Mouse (Mus musculus) thymus, adult 18-20 months (tissue): ENCODE results near the gene Them5.

ENCODE experiments used
- DNase-seq, 2 experiments: peaks; one replicate each; pipeline ENCODE4 v3.0.0; 2022; ENCODE audit warnings: mixed read lengths in 2 of 2

Them5 gene

DNA sequence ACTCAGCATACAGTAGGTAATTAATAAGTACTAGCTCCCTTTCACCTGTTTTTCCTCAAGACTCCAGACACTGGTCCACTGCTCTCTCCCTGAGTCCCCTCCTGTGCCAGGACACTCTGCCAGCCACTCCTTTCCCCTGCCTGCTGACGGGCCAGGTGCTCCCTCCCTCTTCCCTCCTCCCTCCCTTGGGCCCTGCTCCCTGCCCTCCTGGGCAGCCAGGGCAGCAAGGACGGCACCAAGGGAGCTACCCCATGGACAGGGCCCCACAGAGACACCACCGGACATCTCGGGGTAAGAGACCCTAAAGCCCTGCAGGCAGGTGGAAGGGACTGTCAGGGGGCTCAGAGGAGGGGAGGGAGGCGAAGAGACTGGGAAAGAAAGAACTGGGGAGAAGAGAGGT lies 30.7 kb downstream of the Them5 start, which contains the start of gene Rorc:
Gene Rorc, plus strand, starts transcription at position 154 of the 400 bp plus-strand sequence.
- DNase-seq: no peak

GRCm38 (mm10) chr3:94373090-94373489 lies 31.2 kb downstream of the Them5 start:
- peak in 1 of 2 experiments; percentile 27 for DNase-seq

DNA sequence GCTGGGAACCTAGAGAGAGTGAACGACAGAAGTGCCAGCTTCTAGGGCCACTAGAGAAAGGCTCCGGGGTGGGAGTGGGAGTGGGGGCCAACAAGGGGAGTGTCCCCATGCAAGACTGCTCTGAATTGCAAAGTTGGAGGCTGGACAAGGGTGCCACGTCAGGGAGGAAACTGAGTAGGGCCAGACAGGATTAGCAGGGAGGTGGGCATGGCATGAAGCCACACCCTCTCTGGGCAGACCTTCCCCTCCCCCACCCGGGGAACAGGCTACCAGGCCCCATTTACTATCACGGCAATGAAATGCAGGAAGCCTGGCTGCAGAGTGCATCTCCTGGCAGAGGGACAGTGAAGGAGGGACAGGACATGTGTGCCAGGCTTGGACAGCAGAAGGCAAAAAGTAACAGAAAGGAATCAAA lies 31.7 kb downstream of the Them5 start:
- peak in 1 of 2 experiments; percentile 34 for DNase-seq

DNA sequence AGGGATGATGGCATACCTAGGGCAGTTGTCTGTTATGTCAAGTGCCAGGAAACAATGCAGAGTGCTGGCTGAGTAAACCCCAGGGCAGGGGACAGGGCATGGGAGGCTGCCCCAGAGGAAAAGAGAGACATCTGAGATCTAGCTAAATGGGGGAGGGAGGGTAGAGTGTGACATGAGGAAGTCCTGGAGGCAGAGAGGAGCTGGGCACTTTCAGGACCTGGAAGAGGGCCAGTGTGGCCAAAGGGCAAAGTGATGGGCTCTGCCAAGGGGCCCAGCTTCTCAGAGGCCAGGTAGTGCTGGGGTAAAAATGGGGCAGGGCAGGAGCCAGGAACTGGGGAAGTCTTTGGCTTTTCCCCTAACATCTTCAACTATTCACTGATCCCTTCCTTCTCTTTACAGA lies 32.7 kb downstream of the Them5 start:
- peak in 1 of 2 experiments; percentile 8 for DNase-seq

- peak in 1 of 2 experiments; percentile 20 for DNase-seq
Measured at GRCm38 (mm10) chr3:94375146-94375545, 33.2 kb downstream of the Them5 start.

DNA sequence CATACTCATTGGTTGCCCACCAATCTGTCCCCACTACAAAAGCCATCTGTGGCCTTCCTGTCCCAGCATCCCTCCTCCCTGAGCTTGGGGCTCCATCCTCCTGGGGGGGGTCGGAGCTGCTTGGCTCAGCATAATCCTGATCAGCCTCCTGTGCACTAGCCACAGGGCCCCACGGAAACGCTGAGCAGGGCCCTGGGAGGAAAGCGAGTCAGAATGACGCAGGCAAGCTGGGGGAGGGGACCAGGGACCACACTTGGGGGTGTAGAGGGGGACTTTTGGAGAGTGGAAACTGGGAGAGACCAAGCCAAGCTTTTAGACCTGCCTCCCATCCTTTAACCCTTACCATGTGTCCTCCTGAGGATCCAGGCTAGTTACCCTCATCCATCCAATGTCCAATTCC lies 34.0 kb downstream of the Them5 start:
- DNase-seq: peak; percentile 64 to 77

GRCm38 (mm10) chr3:94377028-94377923 lies 35.4 kb downstream of the Them5 start:
- DNase-seq: peak; percentile 93 to 97

DNA sequence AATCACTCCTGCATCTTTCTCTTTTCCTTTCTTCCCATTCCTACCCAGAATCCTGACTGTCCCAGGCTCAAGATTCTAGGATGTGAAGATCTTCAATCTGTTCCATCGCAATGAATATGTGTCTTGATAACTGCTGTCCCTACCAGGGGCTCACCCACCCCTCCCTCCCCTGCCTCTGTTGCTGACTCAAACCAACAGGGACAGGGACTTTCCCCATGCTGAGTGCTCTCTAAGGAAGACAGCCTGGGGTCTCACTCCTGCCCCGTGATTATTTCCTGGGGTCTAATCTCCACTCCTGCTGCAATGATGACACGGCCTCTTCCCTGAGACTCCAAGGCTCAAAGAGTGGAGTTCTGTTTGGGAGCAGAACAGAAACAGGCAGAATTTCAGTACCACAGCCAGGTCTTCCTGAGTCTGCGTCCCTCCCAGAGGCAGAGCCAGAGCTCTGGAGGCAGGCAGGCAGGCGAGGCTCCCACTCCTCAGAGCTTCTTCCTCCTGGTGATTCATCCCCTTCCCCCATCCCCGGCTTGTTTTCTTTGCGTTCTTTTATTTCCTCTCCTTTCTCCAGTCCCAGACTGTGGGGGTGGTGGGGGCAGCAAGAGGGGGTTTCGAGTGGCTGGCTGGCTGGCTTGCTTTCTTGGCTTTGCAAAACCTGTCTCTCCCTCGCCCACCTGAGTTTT lies 38.1 kb downstream of the Them5 start:
- DNase-seq: no peak

DNA sequence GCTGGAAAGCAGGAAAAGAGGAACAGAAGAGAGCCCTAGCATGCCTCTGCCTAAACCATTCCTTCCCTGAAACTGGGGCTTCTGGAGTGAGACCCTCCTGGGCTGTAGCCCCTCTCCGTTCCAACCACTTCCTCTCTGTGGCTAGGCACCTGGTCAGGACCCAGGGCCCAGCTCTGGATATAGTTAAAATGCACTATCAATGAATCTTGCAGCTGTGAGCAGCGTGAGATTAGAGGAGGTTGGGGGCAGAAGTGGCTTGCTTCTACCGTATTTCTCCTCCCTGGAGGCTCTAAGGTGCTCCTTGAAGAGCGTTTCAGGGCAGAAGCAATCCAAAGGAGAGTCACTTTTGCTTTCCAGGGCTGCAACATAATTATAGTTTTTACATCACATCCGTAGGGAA lies 40.4 kb downstream of the Them5 start:
- peak in 1 of 2 experiments; percentile 70 for DNase-seq

DNA sequence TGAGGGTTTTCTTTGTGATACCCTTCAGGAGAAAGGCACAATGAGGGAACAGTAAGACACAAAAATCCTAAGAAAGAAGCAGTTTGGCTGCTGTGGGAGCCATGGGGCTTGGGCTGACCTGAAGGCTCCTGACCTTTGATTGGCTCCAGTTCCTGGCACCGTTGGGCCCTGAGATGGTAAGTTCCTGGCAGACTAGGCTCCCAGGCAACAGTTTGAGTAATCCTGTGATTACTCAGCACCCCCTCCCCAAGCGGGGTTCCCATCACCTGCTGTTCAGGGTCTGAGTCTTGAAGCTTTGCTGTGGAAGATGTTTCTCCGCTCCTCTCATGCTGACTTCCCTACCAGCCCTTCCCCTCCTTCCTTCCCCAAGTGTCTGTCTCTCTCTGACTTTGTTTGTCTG lies 41.6 kb downstream of the Them5 start:
- DNase-seq: no peak

DNA sequence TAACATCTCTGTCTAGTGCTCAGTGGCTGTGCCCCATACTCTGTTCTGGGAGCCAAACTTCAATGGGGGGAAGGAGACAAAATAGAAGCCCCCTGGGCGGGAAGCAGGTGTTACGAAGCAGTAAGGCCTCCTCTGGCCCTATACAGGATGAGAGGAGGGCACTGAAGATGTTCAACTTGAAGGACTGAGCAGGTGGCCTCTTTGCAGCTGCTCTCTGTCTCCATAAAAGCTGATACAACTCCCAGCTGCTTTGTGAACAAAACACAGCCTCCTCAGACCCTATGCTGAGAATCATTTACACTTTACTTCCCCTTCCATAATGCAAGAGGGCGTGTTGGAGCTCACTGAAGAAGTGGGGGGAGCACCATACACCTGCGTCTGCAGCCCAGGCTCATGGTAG lies 44.8 kb downstream of the Them5 start:
- DNase-seq: peak; percentile 66 to 83

- DNase-seq: no peak
Measured at GRCm38 (mm10) chr3:94387391-94387790, 45.5 kb downstream of the Them5 start.

DNA sequence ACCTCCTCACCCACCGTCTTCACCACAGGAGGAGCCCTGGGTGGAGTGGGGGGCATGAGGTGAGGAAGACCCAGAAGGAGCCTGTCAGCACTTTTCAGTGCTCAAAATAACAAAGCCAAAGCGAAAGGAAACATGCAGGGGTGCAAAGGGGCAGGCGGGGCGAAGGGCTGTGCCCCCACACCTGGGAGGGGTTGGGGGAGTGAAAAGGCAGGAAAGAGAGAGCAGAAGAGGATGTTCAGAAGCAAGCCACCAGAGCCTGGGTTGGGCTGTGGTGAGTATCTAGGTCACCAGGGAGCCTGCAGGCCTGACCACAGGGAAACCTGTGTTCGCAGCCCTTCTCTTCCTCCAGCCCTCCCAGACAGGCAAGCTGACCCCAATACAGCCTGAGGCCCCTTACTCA lies 46.1 kb downstream of the Them5 start:
- peak; percentile 87 to 92 for DNase-seq

DNA sequence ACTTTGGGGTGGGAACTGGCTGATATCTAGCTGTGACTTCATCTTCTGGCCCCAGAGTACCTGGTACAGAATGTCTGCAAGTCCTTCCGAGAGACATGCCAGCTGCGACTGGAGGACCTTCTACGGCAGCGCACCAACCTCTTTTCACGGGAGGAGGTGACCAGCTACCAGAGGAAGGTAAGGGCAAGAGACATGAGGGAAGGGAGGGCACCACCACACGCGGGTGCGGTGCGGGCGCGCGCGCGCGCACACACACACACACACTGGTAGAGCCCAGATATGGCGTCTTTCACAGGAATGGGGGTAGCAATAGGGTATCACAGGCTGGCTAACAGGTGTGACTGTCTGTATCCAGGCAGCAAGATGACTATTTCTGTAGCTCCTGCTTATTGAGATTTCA lies 47.5 kb downstream of the Them5 start:
- no peak for DNase-seq

GRCm38 (mm10) chr3:94391001-94391400 lies 49.1 kb downstream of the Them5 start:
- no peak for DNase-seq

DNA sequence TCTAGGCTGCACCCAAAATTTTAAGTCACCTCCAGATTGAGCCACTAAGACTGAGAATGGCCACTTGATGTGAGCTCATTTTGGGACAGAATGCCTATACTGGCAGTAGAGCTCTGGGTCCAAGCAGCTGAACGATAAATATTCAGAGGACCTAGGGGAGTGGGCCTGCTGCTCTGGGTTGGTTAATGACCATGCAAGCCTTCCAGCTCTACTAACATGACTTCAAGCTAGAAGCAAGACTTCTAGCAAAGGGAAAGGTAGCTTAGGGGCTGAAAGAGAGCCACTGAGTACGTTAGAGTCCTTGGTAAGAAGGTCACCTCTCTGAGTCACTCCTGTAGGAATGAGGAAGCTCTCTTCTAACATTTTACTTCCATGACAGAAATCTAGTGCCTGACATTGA lies 50.2 kb downstream of the Them5 start:
- no peak for DNase-seq

DNA sequence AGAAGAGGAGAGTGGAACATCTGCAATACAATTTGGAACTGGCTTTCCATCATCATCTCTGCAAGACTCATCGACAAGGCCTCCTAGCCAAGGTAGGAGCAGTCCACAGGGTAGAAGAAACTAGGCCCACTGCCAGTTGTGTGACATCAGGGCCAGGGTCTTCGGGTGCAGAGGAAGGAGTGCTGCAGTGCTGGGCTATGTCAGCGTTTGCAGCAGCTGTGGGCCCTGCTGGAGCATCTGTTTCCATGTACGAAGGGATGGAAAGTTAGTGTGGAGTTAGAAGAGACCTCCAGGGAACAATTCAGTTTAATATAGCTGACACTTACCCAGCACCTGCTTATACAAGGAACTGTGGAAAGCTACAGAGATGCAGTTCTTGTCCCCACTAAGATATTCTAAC lies 51.1 kb downstream of the Them5 start:
- DNase-seq: no peak

- DNase-seq: no peak
Measured at GRCm38 (mm10) chr3:94396336-94396735, 54.4 kb downstream of the Them5 start.

DNA sequence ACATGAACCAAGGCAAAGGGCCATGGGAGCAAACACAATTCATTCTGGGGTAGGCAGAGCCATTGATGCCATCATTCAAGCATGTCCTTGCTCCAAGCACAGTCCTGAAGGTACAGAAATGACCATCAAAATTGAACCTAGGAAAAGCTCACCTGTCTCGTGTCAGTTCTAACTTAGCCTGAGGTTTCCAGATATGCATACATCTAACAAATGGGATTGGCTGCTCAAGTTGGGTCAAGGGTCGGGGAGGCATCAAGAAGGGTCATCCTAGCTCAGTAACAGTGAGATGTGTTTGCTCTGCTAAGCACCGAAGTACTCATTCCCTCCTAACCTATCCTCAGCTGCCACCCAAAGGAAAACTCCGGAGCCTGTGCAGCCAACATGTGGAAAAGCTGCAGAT lies 55.0 kb downstream of the Them5 start:
- DNase-seq: no peak
